Mouse (Mus musculus) erythroblast, embryonic 14.5 days (primary cell): ENCODE results near the gene Myo5c.

Source experiments
- GATA1 ChIP-seq: IDR thresholded peaks from 2 replicates; pipeline ENCODE4 v1.6.1; 2012; ENCODE audit warnings: low read length, inconsistent platforms, mixed read lengths
- TAL1 ChIP-seq: IDR thresholded peaks from 3 replicates; pipeline ENCODE4 v1.6.1; 2012; ENCODE audit warnings: low read length, inconsistent platforms, mixed read lengths

GRCm38 (mm10) chr9:75271539-75271938 lies 39.7 kb downstream of the Myo5c start:
- TF ChIP-seq GATA1 (no peak), TAL1 (no peak)
